Mouse (Mus musculus) cortical plate, adult 2 months (tissue): ENCODE measurements around the gene Gpat3.

Source experiments
- CTCF ChIP-seq: fragments of 200-500 bp; IDR thresholded peaks from 2 replicates; pipeline ENCODE4 v1.5.1; 2011; ENCODE audit warnings: mild to moderate bottlenecking, control low read depth, low read length; ENCODE audit not compliant: insufficient read depth; ENCODE audit errors: extremely low read depth
- POLR2A ChIP-seq: fragments of 200-500 bp; IDR thresholded peaks from 2 replicates; pipeline ENCODE4 v1.6.1; 2011; ENCODE audit warnings: mild to moderate bottlenecking, low read length, control low read depth; ENCODE audit not compliant: insufficient read depth; ENCODE audit errors: extremely low read depth

DNA sequence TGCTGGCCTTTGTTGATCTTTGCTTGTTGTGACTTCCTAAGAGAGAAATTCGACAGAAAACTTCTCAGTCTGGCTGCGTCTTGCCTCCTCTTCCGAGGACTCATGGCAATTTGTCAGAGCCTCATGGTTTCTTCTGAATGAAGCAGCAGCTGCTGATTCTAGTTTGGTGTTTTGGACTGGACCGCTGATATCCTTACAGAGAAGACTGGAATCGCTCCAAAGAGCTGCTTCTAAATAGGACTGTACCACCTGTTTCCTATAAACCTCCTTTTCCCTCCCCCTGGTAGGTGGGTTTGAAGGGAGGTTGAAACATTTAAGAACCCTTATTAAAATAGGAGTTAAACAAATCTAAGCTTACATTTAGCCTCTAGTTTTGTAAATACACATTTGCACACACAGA lies 55.5 kb downstream of the Gpat3 start:
- no peak for TF ChIP-seq CTCF
- TF ChIP-seq POLR2A: no peak
